Mouse (Mus musculus) thymus, adult 2 months (tissue): Measurements from ENCODE around the gene Pla2g4b. TPM values are rescaled to one million over a fixed set of nuclear protein-coding genes. Genes with fewer than 3 reads are reported as not detected.

Source experiments
- DNase-seq: peaks from one replicate; pipeline ENCODE4 v3.0.0; 2021
- H3K27ac ChIP-seq: fragments of 200-500 bp; 2 replicates; pipeline ENCODE4 v1.5.1; 2012; ENCODE audit warnings: low read length, control low read depth; ENCODE audit not compliant: control insufficient read depth, insufficient read depth
- H3K27me3 ChIP-seq: fragments of 200-500 bp; 2 replicates; pipeline ENCODE4 v1.6.1; 2012; ENCODE audit warnings: mild to moderate bottlenecking, low read length, moderate library complexity, mixed read lengths; ENCODE audit not compliant: control insufficient read depth, insufficient read depth
- H3K36me3 ChIP-seq: fragments of 200-500 bp; 2 replicates; pipeline ENCODE4 v1.6.1; 2012; ENCODE audit warnings: mild to moderate bottlenecking, low read length, moderate library complexity; ENCODE audit not compliant: control insufficient read depth, insufficient read depth
- H3K4me1 ChIP-seq: fragments of 200-500 bp; replicated peaks from 2 replicates; pipeline ENCODE4 v1.6.1; 2012; ENCODE audit warnings: low read length; ENCODE audit not compliant: control insufficient read depth, insufficient read depth
- H3K4me3 ChIP-seq: fragments of 200-500 bp; 2 replicates; pipeline ENCODE4 v1.5.1; 2012; ENCODE audit warnings: mild to moderate bottlenecking, low read length, control low read depth, moderate library complexity; ENCODE audit not compliant: control insufficient read depth, insufficient read depth
- CTCF ChIP-seq: fragments of 200-500 bp; IDR thresholded peaks from 2 replicates; pipeline ENCODE4 v1.5.1; 2012; ENCODE audit warnings: mild to moderate bottlenecking, control low read depth, low read length, moderate library complexity, borderline replicate concordance; ENCODE audit not compliant: control insufficient read depth, poor library complexity, insufficient read depth; ENCODE audit errors: extremely low read depth
- POLR2A ChIP-seq: fragments of 200-500 bp; IDR thresholded peaks from 2 replicates; pipeline ENCODE4 v1.6.1; 2012; ENCODE audit warnings: mild to moderate bottlenecking, low read length, control low read depth, moderate library complexity; ENCODE audit not compliant: control insufficient read depth, poor library complexity, insufficient read depth; ENCODE audit errors: extremely low read depth
- WGBS: fragments of 180-500 bp; shearing (Covaris S2); methylation state at CpG from one replicate; pipeline ENCODE4 v1.1.7; 2018; 5-methylcytosine and 5-hydroxymethylcytosine counted together
- polyA plus RNA-seq: library from polyadenylated mRNA; depleted of rRNA; stranded (reverse); fragments of >200 nt; gene quantifications from 2 replicates; pipeline ENCODE4 v1.2.3, GENCODE M21; 2012

The Pla2g4b gene
- polyA plus RNA-seq, 1 experiment, result 7.7 TPM

DNA sequence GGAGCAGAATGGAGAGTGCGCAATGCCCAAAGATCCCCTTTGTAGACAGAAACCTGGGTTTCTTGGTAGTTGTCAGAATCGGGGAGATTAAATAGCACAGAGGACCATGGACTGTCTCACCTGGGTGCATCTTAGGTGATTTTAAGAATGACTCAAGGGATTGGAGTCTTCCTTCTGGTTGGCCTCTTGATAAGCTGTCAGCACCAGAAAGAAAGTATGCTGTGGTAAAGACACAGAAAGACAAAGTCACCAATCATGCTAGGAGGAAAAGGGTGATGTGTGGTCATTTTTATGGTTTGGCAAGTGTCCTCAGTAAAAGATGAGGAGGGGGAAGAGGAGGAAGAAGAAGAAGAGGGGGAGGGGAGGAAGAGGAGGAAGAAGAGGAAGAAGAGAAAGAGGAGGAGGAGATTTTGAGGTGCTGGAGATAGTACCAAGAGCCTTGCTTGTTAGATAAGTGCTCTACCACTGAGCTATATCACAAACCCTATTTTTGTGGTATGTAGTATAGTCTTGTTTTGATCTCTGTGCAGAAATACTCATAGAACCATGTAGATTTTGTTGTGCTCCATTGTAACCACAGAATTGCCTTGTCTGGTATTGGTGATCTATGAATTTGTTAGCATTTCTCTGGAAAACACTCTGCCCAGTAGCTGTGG, 19.3 kb upstream of the Pla2g4b start:
- Histone ChIP-seq H3K36me3 (no peaks in the 10 kb centered on the region), H3K27me3 (no peaks in the 10 kb centered on the region), H3K4me1 (no peaks in the 10 kb centered on the region), H3K4me3 (no peak overlapping the region), H3K27ac (no peak overlapping the region)
- WGBS, result 96% methylated on average over 2 of the region's 2 CpGs
- TF ChIP-seq POLR2A, result no peak
- no peak for TF ChIP-seq CTCF
- no peak for DNase-seq

DNA sequence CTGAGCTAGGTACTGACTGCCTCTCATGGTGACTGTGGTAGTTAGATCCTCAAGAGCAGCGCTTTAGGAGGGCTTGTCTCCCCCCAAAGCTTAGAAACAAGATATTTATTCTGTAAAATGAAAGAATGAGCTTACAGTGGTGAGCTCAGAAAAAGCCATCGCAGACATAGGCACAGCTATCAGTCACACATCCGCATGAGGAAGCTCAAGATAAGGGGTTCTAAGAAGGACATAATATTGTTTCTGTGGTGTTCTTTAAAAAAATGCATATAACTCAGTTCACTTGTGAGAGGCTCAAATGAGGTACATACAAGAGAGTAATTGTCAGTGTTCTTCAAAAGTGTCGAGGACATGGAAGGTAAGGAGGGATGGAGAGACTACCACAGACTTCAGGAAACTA, 17.3 kb upstream of the Pla2g4b start:
- H3K27me3 ChIP-seq, result no peaks in the 10 kb centered on the region
- no peak for DNase-seq
- H3K4me3 ChIP-seq, result no peak overlapping the region
- 97% methylated on average over 4 of the region's 4 CpGs for WGBS
- TF ChIP-seq CTCF (no peak), POLR2A (no peak)
- no peaks in the 10 kb centered on the region for H3K4me1 ChIP-seq
- no peak overlapping the region for H3K27ac ChIP-seq
- no peaks in the 10 kb centered on the region for H3K36me3 ChIP-seq

DNA sequence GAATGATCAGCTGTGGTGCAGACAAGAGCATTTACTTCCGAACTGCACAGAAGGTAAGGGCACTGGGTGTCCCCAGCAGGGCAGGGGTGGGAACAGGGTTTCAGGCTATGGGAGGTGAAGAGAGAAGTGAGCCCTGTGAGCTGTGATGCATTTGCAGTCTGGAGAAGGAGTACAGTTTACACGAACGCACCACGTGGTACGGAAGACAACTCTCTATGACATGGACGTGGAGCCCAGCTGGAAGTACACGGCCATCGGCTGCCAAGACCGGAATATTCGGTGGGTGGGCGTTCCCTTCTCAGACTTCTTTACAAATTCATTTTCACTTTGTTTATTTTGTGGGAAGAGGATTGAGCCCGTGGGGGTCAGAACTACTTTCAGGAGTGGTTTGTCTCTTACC, 15.6 kb upstream of the Pla2g4b start:
- 95% methylated on average over 12 of the region's 12 CpGs for WGBS
- no peaks in the 10 kb centered on the region for H3K36me3 ChIP-seq
- H3K27ac ChIP-seq, result no peak overlapping the region
- no peaks in the 10 kb centered on the region for H3K27me3 ChIP-seq
- DNase-seq, result no peak
- no peak for TF ChIP-seq CTCF
- TF ChIP-seq POLR2A, result no peak
- no peak overlapping the region for H3K4me3 ChIP-seq
- H3K4me1 ChIP-seq, result no peaks in the 10 kb centered on the region

DNA sequence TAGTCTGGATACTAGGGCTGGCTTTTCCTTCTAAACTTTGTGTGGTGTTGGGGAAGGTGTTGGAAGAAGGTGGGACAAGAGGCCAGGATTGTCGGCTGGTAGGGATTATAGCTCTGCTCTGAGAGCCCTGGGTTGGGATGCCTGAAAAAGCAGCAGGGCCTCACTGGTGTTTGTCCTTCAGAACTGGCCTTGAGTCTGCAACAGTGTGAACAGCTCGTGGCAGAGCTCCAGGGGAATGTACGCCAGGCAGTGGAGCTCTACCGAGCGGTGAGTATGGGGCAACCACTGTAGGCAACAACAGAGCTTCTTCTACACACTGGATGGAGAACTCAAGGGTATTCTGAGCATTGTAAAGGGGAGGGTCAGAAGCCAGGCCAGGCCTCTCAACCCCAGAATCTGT, 8.9 kb upstream of the Pla2g4b start:
- 96% methylated on average over 5 of the region's 5 CpGs for WGBS
- Histone ChIP-seq H3K4me1 (peaks cover 11% of the 10 kb centered on the region), H3K27me3 (no peaks in the 10 kb centered on the region), H3K4me3 (no peak overlapping the region), H3K27ac (no peak overlapping the region), H3K36me3 (no peaks in the 10 kb centered on the region)
- TF ChIP-seq POLR2A (no peak), CTCF (no peak)
- no peak for DNase-seq

DNA sequence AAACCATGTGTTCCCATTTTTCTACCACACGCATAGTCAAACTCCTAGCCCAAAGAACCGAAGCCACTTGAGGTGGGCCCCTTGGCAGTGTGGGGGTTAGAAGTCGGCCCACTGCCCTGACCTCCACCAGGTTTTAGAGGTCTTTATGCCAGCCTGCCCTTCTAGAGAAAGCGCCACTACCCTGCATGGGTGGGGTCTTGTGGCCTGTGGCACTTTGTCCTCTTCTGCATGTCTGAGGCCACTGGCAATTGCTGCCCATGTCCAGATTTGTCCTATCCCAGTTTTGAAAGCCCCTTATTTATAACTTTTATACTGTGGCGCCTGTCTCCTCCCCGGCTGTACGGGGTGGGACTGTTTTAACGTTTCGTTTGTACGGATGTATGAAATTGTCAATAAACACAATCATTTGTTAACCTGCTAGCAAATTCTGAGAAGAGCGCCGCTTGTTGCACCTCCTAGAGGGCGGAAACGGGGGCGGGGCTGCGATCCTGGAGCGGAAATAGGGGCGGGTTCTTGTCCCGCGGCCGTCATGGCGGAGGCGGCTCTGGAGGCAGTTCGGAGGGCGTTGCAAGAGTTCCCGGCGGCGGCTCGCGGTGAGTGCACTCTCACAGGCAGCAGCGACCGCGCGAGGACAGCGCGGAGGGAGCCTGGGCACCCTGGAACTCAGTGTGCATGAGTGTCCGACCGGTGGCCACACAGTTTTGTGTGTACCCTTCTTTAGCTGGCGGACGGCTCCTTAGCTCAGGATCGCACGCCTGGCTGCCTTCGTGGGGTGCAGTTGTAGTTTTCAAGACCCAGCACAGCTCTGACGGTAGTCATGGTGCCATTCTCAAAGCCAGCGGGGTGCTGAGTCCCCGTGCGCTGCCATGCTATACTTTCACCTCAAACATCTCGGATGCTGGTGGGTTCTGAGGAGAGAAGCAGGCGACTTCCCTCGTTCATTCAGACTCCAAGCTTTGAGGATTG, 6.0 kb upstream of the Pla2g4b start, which contains the start of the genes Jmjd7 and Gm28042:
Gene Jmjd7, plus strand, starts transcription at position 500 of the 966 bp plus-strand sequence.
Gene Gm28042, plus strand, starts transcription at position 510 of the 966 bp plus-strand sequence.
- no peaks in the 10 kb centered on the region for H3K27me3 ChIP-seq
- H3K4me3 ChIP-seq, result peak within 1 kb of the TSS; percentile 60
- H3K36me3 ChIP-seq, result no peaks in the 10 kb centered on the region
- TF ChIP-seq POLR2A (peak; percentile 84), CTCF (0 out of 2 replicates have a peak, but pooled peaks have one; percentile 25)
- peak; percentile 96 for DNase-seq
- WGBS, result 5% methylated on average over 50 of the region's 50 CpGs
- peak within 1 kb of the TSS; percentile 70 for H3K27ac ChIP-seq
- H3K4me1 ChIP-seq, result peaks cover 11% of the 10 kb centered on the region

DNA sequence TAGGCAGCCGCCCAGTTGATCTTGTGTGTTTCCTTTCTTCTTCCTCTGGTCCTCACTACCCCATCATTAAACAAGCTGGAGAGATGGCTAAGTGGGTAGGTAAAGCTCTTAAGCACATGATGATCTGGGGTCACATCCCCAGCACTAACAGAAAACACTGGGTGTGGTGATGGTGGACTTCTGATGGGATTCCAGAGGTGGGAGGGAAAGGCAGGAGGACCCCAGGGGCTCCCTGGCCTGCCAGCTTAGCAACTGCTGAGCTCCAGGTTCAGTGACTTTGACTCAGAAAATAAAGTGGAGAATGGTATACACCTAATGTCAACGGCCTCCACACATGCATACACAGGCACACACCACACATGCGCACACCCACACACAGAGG, 5.3 kb upstream of the Pla2g4b start:
- Histone ChIP-seq H3K27ac (0 out of 2 replicates have a peak overlapping the region, but pooled peaks have one; percentile 31), H3K4me1 (peaks cover 11% of the 10 kb centered on the region), H3K27me3 (no peaks in the 10 kb centered on the region), H3K4me3 (peak overlapping the region; percentile 60), H3K36me3 (no peaks in the 10 kb centered on the region)
- DNase-seq, result peak; percentile 13
- 63% methylated on average over 3 of the region's 3 CpGs for WGBS
- TF ChIP-seq POLR2A (no peak), CTCF (no peak)
